Mouse (Mus musculus): ENCODE measurements around the gene Ttyh1. TPM values are rescaled to one million over a fixed set of nuclear protein-coding genes. Genes with fewer than 3 reads are reported as not detected.
"Not testable (repeated sequence)": the region's sequence is repeated elsewhere in the genome, so short reads cannot be mapped to it uniquely, and the experiment has no call there.

Gene Ttyh1
- total RNA-seq, 2 experiments from 2014 or later: 0.12 to 0.17 TPM

- ATAC-seq (replicated peaks; ENCODE audit: poor library complexity): no peak
Observed at GRCm38 (mm10) chr7:4141648-4142325, 22.6 kb downstream of the Ttyh1 start.

GRCm38 (mm10) chr7:4142796-4143445 lies 23.7 kb downstream of the Ttyh1 start:
- ATAC-seq (replicated peaks; ENCODE audit: poor library complexity): no peak

DNA sequence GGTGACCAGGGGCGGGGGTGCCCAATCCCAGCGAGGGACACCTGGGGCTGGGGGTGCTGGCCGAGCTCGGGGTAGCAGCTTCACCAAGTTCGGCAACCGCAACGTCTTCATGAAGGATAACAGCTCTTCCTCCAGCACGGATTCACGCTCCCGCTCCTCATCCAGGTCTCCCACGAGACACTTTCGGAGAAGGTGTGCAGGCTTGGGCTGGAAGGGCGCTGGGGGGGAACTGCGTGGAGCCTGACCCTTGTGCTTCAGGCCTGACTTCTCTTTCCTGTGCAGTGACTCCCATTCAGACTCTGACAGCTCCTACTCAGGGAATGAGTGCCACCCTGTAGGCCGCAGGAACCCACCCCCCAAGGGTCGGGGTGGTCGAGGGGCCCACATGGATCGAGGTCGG lies 24.3 kb downstream of the Ttyh1 start:
- no peak for ATAC-seq (replicated peaks; ENCODE audit: poor library complexity)

DNA sequence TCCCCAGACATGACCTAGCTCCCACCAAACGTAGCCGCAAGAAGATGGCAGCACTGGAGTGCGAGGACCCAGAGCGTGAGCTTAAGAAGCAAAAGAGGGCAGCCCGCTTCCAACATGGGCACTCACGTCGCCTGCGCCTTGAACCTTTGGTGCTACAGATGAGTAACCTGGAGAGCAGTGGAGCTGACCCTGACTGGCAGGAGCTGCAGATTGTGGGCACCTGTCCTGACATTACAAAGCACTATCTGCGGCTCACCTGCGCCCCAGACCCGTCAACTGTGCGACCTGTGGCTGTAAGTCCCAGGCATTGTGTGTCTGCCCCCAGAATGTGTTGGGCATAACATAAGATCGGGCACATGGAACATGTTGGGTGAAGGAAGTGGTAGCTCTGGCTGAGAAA lies 24.8 kb downstream of the Ttyh1 start:
- no peak for ATAC-seq (replicated peaks; ENCODE audit: poor library complexity)

DNA sequence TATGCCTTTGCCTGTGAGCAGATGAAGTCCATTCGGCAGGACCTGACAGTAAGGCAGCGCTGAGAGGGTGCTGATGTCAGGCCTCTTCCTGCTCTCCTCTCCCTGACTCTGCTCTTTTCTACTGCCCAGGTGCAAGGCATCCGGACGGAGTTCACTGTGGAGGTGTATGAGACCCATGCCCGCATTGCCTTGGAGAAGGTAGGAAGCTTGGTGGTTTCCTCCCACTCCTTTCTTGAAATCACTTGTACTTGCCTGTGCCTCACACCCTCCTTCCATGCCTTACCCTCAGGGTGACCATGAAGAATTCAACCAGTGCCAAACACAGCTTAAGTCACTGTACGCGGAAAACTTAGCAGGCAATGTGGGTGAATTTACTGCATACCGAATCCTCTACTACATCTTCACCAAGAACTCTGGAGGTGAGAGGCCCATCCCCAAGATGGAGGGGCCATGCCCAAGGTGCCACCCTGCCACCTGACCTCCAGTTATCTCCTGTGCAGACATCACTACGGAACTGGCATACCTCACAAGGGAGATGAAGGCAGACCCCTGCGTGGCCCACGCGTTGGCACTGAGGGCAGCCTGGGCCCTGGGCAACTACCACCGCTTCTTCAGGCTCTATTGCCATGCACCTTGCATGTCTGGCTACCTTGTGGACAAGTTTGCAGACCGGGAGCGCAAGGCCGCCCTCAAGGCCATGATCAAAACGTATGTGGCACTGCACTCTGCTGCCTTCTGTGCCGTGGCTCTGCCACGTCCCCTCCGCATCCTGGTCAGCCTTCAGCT lies 25.8 kb downstream of the Ttyh1 start:
- ATAC-seq (replicated peaks; ENCODE audit: poor library complexity): no peak

- ATAC-seq (replicated peaks; ENCODE audit: poor library complexity): peak; percentile 44
Observed at GRCm38 (mm10) chr7:4145552-4146190, 26.5 kb downstream of the Ttyh1 start.

- ATAC-seq (replicated peaks; ENCODE audit: poor library complexity): no peak
Observed at GRCm38 (mm10) chr7:4146241-4147180, 27.3 kb downstream of the Ttyh1 start.

GRCm38 (mm10) chr7:4147371-4147770 lies 28.2 kb downstream of the Ttyh1 start:
- no peak for ATAC-seq (replicated peaks; ENCODE audit: poor library complexity)

DNA sequence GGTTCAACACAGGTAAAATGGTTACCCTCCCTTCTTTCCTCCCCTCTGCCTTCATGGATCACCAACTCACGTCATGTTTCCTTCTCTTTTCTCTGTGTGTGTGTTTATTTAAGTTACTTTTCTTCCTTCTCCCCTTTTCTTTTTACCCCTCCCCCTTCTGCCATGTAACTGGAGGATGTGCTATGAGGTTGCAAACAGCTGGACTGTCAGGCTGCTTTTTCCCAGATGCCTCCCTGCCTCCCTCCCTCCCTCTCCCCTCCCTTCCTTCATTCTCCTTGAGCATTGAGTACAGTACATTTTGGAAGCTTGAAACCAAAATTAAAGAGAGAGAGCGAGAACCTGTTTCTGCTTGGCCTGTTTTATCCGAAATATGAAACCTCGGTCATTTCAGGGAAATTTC lies 28.6 kb downstream of the Ttyh1 start:
- no peak for ATAC-seq (replicated peaks; ENCODE audit: poor library complexity)

DNA sequence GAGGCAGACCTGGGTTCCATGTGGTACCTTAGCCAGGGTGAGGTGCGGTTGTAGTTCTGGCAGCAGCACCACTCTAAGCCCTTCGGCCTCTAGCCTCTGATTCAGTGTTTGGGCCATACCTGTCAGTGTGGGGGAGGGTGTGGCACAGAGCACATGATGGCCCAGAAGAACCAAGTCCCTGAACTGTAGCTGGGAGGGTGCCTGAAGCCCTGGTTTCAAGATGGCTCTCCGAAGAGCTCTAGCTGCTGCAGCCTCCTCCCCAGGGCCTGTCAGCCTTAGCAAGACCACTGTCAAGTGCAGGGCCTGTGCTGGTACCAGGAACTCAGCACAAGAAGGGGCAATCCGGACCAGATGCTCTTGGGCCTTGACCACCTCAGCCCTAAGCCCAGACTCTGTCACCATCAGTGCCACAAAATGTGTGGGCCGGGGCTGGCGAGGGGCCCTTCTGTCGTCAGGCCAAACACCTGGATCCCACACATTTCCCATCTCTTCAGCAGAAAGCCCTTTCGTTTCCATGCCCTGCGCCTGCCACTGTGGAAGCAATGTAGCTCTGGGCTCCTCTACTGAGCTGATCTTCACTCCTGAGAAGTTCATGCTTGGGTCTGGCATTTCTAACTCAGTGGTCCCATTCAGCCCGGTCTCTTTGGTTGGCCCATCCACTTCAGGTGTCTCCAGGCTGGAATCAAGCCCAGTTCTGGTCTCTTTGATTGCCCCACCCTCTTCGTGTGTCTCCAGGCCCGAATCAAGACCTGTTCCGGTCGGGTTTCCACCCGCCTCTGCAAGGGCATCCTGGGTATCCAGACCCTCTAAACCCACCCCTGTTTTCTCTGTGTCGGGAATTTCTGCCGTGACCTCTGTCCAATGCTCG lies 29.4 kb downstream of the Ttyh1 start:
- ATAC-seq (replicated peaks; ENCODE audit: poor library complexity): peak; percentile 4

- ATAC-seq (replicated peaks; ENCODE audit: poor library complexity): peak; percentile 51
Observed at GRCm38 (mm10) chr7:4149209-4150054, 30.2 kb downstream of the Ttyh1 start.

GRCm38 (mm10) chr7:4150059-4150541 lies 30.9 kb downstream of the Ttyh1 start, which contains the start of gene Leng9:
Gene Leng9 (minus strand): TSS chr7:4150374.
- ATAC-seq (replicated peaks; ENCODE audit: poor library complexity): peak; percentile 20

DNA sequence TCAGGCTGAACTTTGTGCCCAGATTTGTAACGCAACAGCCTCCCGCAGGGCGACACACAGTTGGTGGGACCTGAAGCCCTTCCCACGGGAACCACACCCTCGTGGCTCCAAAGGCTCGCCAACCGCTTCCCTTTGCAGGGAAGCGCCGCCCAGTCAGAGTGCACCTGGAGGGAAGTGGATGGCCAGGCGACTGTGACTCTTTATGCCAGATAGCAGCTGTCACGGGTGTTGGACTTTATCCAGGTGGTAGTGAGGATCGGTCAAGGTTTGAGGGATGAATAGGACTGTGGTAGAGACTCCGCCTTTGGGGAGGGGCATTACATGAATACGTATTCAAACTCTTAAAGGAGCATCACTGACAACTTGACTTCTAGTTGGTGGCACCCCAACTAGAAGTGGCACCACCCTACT lies 31.6 kb downstream of the Ttyh1 start:
- peak; percentile 29 for ATAC-seq (replicated peaks; ENCODE audit: poor library complexity)

- no peak for ATAC-seq (replicated peaks; ENCODE audit: poor library complexity)
Observed at GRCm38 (mm10) chr7:4151241-4151640, 32.0 kb downstream of the Ttyh1 start.

DNA sequence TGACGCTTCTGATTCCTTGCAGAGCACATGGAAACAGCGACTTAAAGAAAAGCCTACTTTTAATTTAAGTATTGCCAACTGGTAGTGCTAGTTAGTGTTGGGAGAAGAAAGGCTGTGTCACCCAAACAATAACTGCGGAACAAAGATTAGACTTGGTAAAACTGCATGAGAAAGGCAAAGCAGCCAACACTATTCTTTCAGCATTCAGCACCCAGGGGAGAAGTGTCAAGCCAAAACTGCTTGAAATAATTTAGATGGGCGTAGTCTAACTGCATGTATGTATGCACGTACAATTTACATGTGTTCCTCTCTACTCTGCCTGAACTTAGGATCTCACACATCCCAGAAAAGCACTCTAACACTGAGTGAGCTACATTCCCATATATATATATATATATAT lies 35.1 kb downstream of the Ttyh1 start:
- ATAC-seq (replicated peaks; ENCODE audit: poor library complexity): no peak

- ATAC-seq (replicated peaks; ENCODE audit: poor library complexity): no peak
Observed at GRCm38 (mm10) chr7:4154976-4155375, 35.8 kb downstream of the Ttyh1 start.

DNA sequence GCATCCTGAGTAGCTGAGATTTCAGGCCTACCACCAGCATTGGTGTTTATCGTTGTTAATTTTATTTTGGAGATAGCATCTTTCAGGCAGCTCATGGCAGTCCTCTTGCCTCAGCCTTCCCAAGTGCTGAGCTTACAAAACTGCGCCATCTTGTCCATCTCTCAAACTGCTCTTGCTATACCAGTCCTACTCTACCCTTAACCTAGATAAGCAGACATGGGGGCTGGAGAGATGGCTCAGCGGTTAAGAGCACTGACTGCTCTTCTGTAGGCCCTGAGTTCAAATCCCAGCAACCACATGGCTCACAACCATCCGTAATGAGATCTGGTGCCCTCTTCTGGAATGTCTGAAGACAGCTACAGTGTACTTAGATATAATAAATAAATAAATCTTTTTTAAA lies 42.4 kb downstream of the Ttyh1 start:
- ATAC-seq (replicated peaks; ENCODE audit: poor library complexity): not testable (repeated sequence)

- ATAC-seq (replicated peaks; ENCODE audit: poor library complexity): 0 out of 2 replicates have a peak, but pooled peaks have one; percentile 23
Observed at GRCm38 (mm10) chr7:4163571-4164072, 44.4 kb downstream of the Ttyh1 start.

Data from megakaryocyte progenitor cell, adult 5-6 weeks (primary cell).